Mouse (Mus musculus) E14TG2a.4 (cell line): ENCODE data around the gene Gm11020.

ENCODE experiments used
- CTCF ChIP-seq: conservative IDR thresholded peaks from 2 replicates; pipeline ENCODE4 v1.5.1; 2014; ENCODE audit warnings: low read length
- POU5F1 ChIP-seq: IDR thresholded peaks from 2 replicates; pipeline ENCODE4 v1.6.1; 2014; ENCODE audit warnings: low read length, borderline replicate concordance

DNA sequence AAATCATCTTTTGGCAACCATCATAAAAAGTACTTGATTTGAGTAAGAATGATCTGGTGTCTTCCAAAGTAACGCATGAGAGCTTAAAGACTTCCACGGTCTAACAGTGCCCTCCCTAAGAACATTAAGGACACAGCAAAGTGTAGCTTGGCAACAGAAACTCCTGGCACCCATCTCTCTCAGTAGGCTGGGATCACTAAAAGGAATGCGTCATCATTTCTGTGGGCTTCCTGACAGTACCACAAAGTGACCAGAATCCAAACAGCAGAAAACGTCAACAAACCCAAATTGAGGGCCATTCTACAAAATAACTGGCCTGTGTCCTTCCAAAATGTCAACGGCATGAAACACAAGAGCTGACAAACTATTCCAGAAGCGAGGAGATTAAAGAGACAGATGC, 48.7 kb downstream of the Gm11020 start:
- no peak for TF ChIP-seq CTCF
- no peak for TF ChIP-seq POU5F1
